ENCODE assay signal across 9 mouse cellular contexts in genomic region chr7:66111211-66111610, GRCm38 (mm10). TPM values are rescaled to one million over a fixed set of nuclear protein-coding genes. Genes with fewer than 3 reads are reported as not detected.
DNase-seq lines count a peak whose midpoint lies in the region; ATAC-seq and TF ChIP-seq lines count a peak whose summit lies in the region.
"Had no signal": no experiment of that assay in that cellular context is flagged by ENCODE, and none has a peak within 500 bp of the region (broad histone marks: within the 10 kb centered on the region; RNA-seq: fewer than 3 reads in every experiment).

No protein-coding gene starts in this region.

- DNase-seq in heart, adult 9 months (ENCODE audit: low spot score in 2 of 2) = no peak
- no peak for DNase-seq in G1E (ENCODE audit: low spot score)
- DNase-seq in midbrain, embryonic 10.5 days (ENCODE audit: low spot score) = no peak
- DNase-seq in embryo, embryonic 9.5 days (ENCODE audit: extremely low spot score) = no peak
- no peak for DNase-seq in embryo, embryonic 10 days (ENCODE audit: low spot score)
- no peak for DNase-seq in spleen, postnatal 14 days (ENCODE audit: low spot score in 2 of 2)
- DNase-seq: thymus, adult 18-20 months had no signal

- WGBS in heart, embryonic 14.5 days = 61% methylated on average over 10 of the region's 10 CpGs
- 59% methylated on average over 10 of the region's 10 CpGs for WGBS in hindbrain, embryonic 13.5 days
- 70% methylated on average over 10 of the region's 10 CpGs for WGBS in midbrain, embryonic 10.5 days

- TF ChIP-seq CTCF in G1E (IDR thresholded peaks at IDR 0.05; ENCODE audit: low read depth, low read length) = no peak

- H3K9me3 ChIP-seq in heart, embryonic 14.5 days (ENCODE audit: control insufficient read depth, low read length) = no peaks in the 10 kb centered on the region
- H3K9me3 ChIP-seq in G1E (replicated peaks) = no peaks in the 10 kb centered on the region
- no peaks in the 10 kb centered on the region for H3K9me3 ChIP-seq in hindbrain, embryonic 13.5 days
- no peaks in the 10 kb centered on the region for H3K9me3 ChIP-seq in midbrain, embryonic 10.5 days (replicated peaks)

- ATAC-seq in heart, embryonic 14.5 days (ENCODE audit: insufficient number of reproducible peaks, insufficient read depth, low FRiP score, low read depth) = no peak
- no peak for ATAC-seq in G1E (ENCODE audit: extremely low read depth, insufficient number of reproducible peaks, low FRiP score, poor library complexity, severe bottlenecking)
- no peak for ATAC-seq in hindbrain, embryonic 13.5 days (ENCODE audit: low FRiP score)

- peak overlapping the region; percentile 90 for H3K9ac ChIP-seq in heart, embryonic 14.5 days (ENCODE audit: low read length)
- peak overlapping the region; percentile 96 for H3K9ac ChIP-seq in hindbrain, embryonic 13.5 days

- peaks cover 8% of the 10 kb centered on the region; the same call in 1 of the 2 replicates for H3K36me3 ChIP-seq in heart, embryonic 14.5 days (ENCODE audit: control insufficient read depth, insufficient read depth, low read length)
- H3K36me3 ChIP-seq in G1E (replicated peaks) = peaks cover 13% of the 10 kb centered on the region
- H3K36me3 ChIP-seq in hindbrain, embryonic 13.5 days = peaks cover 2% of the 10 kb centered on the region; the same call in 1 of the 2 replicates
- H3K36me3 ChIP-seq in midbrain, embryonic 10.5 days = peaks cover 10% of the 10 kb centered on the region; the same call in 1 of the 2 replicates

- peak overlapping the region; percentile 96 for H3K4me2 ChIP-seq in heart, embryonic 14.5 days (ENCODE audit: low read length)
- H3K4me2 ChIP-seq in hindbrain, embryonic 13.5 days = peak overlapping the region; percentile 70

- peaks cover 10 to 47% of the 10 kb centered on the region in 2 experiments for H3K4me1 ChIP-seq in heart, embryonic 14.5 days (ENCODE audit: control insufficient read depth in 2 of 2, insufficient read depth in 2 of 2, low read length in 2 of 2)
- H3K4me1 ChIP-seq in G1E (ENCODE audit: insufficient read depth, low read depth, low read length) = peaks cover 79% of the 10 kb centered on the region
- H3K4me1 ChIP-seq in hindbrain, embryonic 13.5 days (replicated peaks) = peaks cover 53% of the 10 kb centered on the region
- H3K4me1 ChIP-seq in midbrain, embryonic 10.5 days = peaks cover 52% of the 10 kb centered on the region

- H3K27me3 ChIP-seq in heart, embryonic 14.5 days (ENCODE audit: control insufficient read depth, insufficient read depth, low read length) = no peaks in the 10 kb centered on the region
- H3K27me3 ChIP-seq in G1E (ENCODE audit: insufficient read depth, low read length) = peaks cover 10% of the 10 kb centered on the region
- peaks cover 6% of the 10 kb centered on the region; the same call in 1 of the 2 replicates for H3K27me3 ChIP-seq in hindbrain, embryonic 13.5 days
- H3K27me3 ChIP-seq in midbrain, embryonic 10.5 days (ENCODE audit: low read depth, poor library complexity, severe bottlenecking) = peaks cover 10% of the 10 kb centered on the region

- peak overlapping the region; percentile 84 to 96; a peak in 3 of 4 replicates for H3K4me3 ChIP-seq in heart, embryonic 14.5 days (ENCODE audit: control insufficient read depth in 1 of 2, insufficient read depth in 1 of 2, low read depth in 1 of 2, low read length in 2 of 2)
- H3K4me3 ChIP-seq in G1E (ENCODE audit: low read depth, low read length) = peak overlapping the region; percentile 84; the same call in 1 of the 2 replicates
- H3K4me3 ChIP-seq in hindbrain, embryonic 13.5 days = peak overlapping the region; percentile 94
- H3K4me3 ChIP-seq in midbrain, embryonic 10.5 days = peak overlapping the region; percentile 93

- H3K27ac ChIP-seq in heart, embryonic 14.5 days (replicated peaks in 1 of 2; ENCODE audit: control insufficient read depth in 1 of 2, insufficient read depth in 1 of 2, low read depth in 2 of 2, low read length in 2 of 2) = peak overlapping the region; percentile 28 to 91; a peak in 2 of 4 replicates
- H3K27ac ChIP-seq in hindbrain, embryonic 13.5 days = no peak overlapping the region
- H3K27ac ChIP-seq in midbrain, embryonic 10.5 days (replicated peaks) = peak overlapping the region; percentile 97; the same call in 1 of the 2 replicates

RNA-seq across cellular contexts. Expression of gene Chsy1, which starts 1.9 kb away (rescaled TPM):
- 23.4 and 24.0 TPM in 2 replicates for polyA plus RNA-seq in heart, embryonic 14.5 days (2014; fragmentation: Nextera tagmentation; extraction: Ambion mirVana)
- total RNA-seq in G1E (2014; fragmentation: Nextera tagmentation) (4.6 and 6.1 TPM in 2 replicates), G1E (2017) (7.1 and 7.3 TPM in 2 replicates)
- 2.0 and 2.4 TPM in 2 replicates for polyA plus RNA-seq in G1E (2012)
- polyA plus RNA-seq in hindbrain, embryonic 13.5 days (2015; fragmentation: Nextera tagmentation; extraction: Ambion mirVana) = 12.5 and 13.1 TPM in 2 replicates
- polyA plus RNA-seq in midbrain, embryonic 10.5 days (2016; fragmentation: Nextera tagmentation; extraction: Ambion mirVana) = 12.0 and 12.2 TPM in 2 replicates

RNA-seq across cellular contexts. Expression of gene Selenos, which starts 31.8 kb away (rescaled TPM):
- polyA plus RNA-seq in heart, embryonic 14.5 days (2014; fragmentation: Nextera tagmentation; extraction: Ambion mirVana) = 63.1 and 66.7 TPM in 2 replicates
- total RNA-seq in G1E (2014; fragmentation: Nextera tagmentation) = 51.6 and 66.3 TPM in 2 replicates
- total RNA-seq in G1E (2017) = 51.9 and 53.3 TPM in 2 replicates
- 30.0 and 34.5 TPM in 2 replicates for polyA plus RNA-seq in G1E (2012)
- polyA plus RNA-seq in hindbrain, embryonic 13.5 days (2015; fragmentation: Nextera tagmentation; extraction: Ambion mirVana) = 84.5 and 87.0 TPM in 2 replicates
- polyA plus RNA-seq in midbrain, embryonic 10.5 days (2016; fragmentation: Nextera tagmentation; extraction: Ambion mirVana) = 86.7 and 96.9 TPM in 2 replicates

RNA-seq across cellular contexts. Expression of gene Snrpa1, which starts 52.4 kb away (rescaled TPM):
- 90.0 and 93.5 TPM in 2 replicates for polyA plus RNA-seq in heart, embryonic 14.5 days (2014; fragmentation: Nextera tagmentation; extraction: Ambion mirVana)
- total RNA-seq in G1E (2014; fragmentation: Nextera tagmentation) (92.9 and 116 TPM in 2 replicates), G1E (2017) (157 and 167 TPM in 2 replicates)
- 130 and 151 TPM in 2 replicates for polyA plus RNA-seq in G1E (2012)
- polyA plus RNA-seq in hindbrain, embryonic 13.5 days (2015; fragmentation: Nextera tagmentation; extraction: Ambion mirVana) = 145 and 149 TPM in 2 replicates
- 244 and 271 TPM in 2 replicates for polyA plus RNA-seq in midbrain, embryonic 10.5 days (2016; fragmentation: Nextera tagmentation; extraction: Ambion mirVana)
